Mouse (Mus musculus): ENCODE data around the gene Ttc7b. TPM values are rescaled to one million over a fixed set of nuclear protein-coding genes. Genes with fewer than 3 reads are reported as not detected.

Ttc7b gene
- polyA plus RNA-seq, 1 experiment from 2014 or later, result 5.3 TPM

DNA sequence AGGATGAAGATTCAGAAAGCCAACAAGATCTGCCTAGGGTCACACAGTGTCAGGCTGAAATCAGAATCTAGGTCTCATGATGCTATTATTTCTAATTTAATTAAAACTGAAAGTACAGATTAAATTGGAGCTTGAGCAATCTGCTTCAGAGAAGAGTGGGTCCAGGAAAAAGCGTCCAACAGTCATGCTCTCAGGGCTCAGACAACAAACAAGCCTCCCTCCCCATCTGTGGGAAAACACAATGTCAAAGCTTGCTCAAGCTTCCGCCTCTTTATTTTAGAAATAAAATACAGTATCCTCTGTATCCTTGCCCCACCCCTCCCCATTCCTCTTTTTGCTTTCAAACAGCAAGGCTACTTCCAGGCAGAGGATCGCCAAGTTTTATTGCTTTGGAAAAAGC is 127.5 kb downstream of the Ttc7b start:
- Histone ChIP-seq H3K36me3 (peaks cover 22% of the 10 kb centered on the region), H3K4me1 (0 out of 2 replicates have a peak, but pooled peaks cover 3% of the 10 kb centered on the region), H3K27ac (no peak overlapping the region), H3K4me3 (no peak overlapping the region), H3K4me2 (replicated peaks) (no peak overlapping the region), H3K9me3 (no peaks in the 10 kb centered on the region), H3K9ac (no peak overlapping the region), H3K27me3 (no peaks in the 10 kb centered on the region)
- no peak for ATAC-seq (ENCODE audit: insufficient number of reproducible peaks, insufficient read depth, low FRiP score, low TSS enrichment)
- WGBS, result 85% methylated on average over 3 of the region's 3 CpGs

DNA sequence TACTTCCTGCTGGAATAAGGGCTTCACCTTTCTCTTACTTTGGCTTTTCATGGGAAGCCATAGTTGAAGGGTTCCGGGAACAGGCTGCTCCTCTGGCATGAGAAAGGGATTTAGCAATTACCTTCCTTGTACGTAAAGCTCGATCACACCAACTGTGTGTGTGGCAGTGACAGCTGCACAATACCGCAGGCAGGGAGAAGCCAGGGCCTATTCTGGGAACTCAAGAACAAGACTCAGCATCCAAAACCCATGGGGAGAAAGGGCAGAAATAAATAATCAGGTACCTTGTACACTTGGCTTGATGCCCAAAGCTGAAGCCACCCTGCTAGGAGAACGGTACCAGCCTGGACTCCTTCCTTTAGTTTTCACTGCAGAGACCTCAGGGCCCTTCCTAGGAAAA is 128.2 kb downstream of the Ttc7b start:
- 85% methylated on average over 5 of the region's 5 CpGs for WGBS
- peaks cover 22% of the 10 kb centered on the region for H3K36me3 ChIP-seq
- no peak for ATAC-seq (ENCODE audit: insufficient number of reproducible peaks, insufficient read depth, low FRiP score, low TSS enrichment)

DNA sequence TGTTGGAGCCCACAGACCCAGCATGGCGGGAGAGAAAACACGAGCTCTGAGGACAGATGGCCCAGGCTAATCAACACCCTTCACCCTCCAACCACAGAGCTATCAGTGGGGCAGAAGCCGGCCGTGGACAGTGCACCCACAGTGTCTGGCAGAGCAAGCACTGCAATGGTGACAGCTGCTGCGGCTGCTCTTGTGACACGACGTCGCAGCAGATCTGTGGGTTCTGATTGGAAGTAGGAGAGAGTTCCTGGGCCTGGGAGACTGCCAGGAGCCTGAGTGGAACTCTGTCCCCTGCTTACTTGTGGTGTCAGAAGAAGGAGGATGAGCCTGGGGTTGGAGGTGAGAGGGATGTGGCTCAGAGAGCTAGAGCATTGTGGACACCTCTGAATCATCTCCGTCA is 128.7 kb downstream of the Ttc7b start:
- 90% methylated on average over 9 of the region's 9 CpGs for WGBS
- Histone ChIP-seq H3K4me1 (no peaks in the 10 kb centered on the region), H3K9ac (no peak overlapping the region), H3K4me2 (replicated peaks) (no peak overlapping the region), H3K27ac (0 out of 2 replicates have a peak overlapping the region, but pooled peaks have one; percentile 30), H3K27me3 (no peaks in the 10 kb centered on the region), H3K36me3 (peaks cover 26% of the 10 kb centered on the region), H3K4me3 (no peak overlapping the region), H3K9me3 (no peaks in the 10 kb centered on the region)
- no peak for ATAC-seq (ENCODE audit: insufficient number of reproducible peaks, insufficient read depth, low FRiP score, low TSS enrichment)

More for the DNA sequence above, 128.2 kb downstream of the Ttc7b start:
- Histone ChIP-seq H3K27me3 (no peaks in the 10 kb centered on the region), H3K27ac (0 out of 2 replicates have a peak overlapping the region, but pooled peaks have one; percentile 30), H3K4me2 (replicated peaks) (no peak overlapping the region), H3K9me3 (no peaks in the 10 kb centered on the region), H3K4me1 (no peaks in the 10 kb centered on the region), H3K4me3 (no peak overlapping the region), H3K9ac (no peak overlapping the region)

DNA sequence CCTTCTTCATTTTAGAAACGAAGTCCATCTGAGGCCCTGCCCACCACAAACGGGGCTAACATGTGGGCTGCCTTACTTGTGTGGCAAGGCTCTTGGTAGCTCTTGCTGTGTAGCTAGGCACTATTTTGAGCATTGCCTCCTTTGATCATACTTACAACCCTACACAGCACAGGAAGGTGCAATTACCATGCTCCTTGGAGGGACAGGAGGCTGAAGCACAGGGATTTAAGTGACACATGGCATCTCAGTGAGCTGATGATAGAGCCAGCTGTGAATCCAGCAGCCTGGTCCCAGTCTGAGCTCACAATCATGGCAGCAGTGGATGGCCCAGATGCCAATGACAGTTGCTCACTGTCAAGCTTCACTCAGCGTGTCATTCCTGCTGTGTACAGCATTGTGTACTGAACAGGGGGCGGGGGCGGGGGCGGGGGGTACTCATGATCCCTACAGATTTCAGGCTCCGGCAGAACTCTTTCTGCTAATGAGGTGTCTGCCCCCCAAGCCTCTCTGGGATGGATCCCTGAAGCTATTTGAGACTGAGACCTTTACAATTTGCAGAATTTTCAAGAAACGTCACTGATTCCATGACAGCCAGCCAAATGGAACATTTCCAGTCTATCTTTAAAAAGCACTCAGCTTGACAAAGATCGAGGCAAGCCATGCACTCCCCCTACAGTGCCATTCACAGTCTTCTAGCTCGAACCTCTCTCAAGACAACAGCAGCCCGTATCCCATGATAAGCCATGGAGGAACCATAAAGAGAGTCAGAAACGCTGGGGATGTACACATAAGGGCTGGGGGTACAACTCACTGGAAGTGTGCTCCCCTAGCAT is 130.5 kb downstream of the Ttc7b start:
- H3K4me3 ChIP-seq, result no peak overlapping the region
- H3K9ac ChIP-seq, result no peak overlapping the region
- WGBS, result 76% methylated on average over 12 of the region's 12 CpGs
- H3K36me3 ChIP-seq, result peaks cover 30% of the 10 kb centered on the region
- no peak for ATAC-seq (ENCODE audit: insufficient number of reproducible peaks, insufficient read depth, low FRiP score, low TSS enrichment)
- no peak overlapping the region for H3K4me2 ChIP-seq (replicated peaks)
- no peaks in the 10 kb centered on the region for H3K9me3 ChIP-seq
- H3K27ac ChIP-seq, result no peak overlapping the region
- H3K4me1 ChIP-seq, result no peaks in the 10 kb centered on the region
- no peaks in the 10 kb centered on the region for H3K27me3 ChIP-seq

DNA sequence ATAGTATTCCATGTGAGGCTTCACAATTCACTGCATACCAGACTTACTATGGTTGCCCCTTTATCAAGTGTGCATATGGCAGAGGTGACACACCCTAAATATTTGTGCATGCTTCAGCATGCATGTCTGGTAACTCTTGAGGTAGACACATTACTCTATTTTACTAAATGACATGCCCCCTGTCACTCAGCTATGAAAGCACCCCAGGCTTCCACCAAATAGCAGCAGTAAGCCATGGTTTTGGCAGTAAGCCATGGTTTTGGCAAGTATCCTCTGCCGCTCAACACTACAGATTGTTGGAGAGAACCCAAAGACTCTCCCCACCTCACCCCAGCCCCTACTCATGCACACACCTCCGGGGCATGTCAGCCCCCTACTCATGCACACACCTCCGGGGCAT is 134.4 kb downstream of the Ttc7b start:
- H3K9ac ChIP-seq, result no peak overlapping the region
- H3K4me2 ChIP-seq (replicated peaks), result no peak overlapping the region
- no peak for ATAC-seq (ENCODE audit: insufficient number of reproducible peaks, insufficient read depth, low FRiP score, low TSS enrichment)
- peaks cover 41% of the 10 kb centered on the region for H3K36me3 ChIP-seq
- no peaks in the 10 kb centered on the region for H3K27me3 ChIP-seq
- WGBS, result 83% methylated on average over 3 of the region's 3 CpGs
- no peak overlapping the region for H3K4me3 ChIP-seq
- H3K27ac ChIP-seq, result no peak overlapping the region
- no peaks in the 10 kb centered on the region for H3K9me3 ChIP-seq
- no peaks in the 10 kb centered on the region for H3K4me1 ChIP-seq

DNA sequence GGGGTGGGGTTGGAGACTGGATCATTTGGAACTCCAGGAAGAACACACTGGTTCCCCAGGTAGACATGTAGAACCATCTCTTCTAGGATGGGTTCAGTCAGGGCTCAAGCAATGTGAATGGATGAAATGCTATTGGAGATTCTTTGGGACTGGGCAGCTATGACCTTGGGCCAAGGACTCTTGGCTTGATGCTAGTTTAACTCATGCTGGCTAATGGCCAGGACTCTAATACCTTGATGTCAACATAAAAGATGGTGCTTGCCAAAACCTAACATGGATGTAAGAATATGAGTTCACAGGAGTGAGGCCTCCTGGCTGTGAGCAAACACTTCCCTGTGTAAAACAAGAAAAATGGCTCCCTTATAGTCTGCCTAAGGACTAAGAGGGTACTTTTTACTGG is 138.1 kb downstream of the Ttc7b start:
- H3K27ac ChIP-seq, result no peak overlapping the region
- no peak overlapping the region for H3K4me3 ChIP-seq
- no peak for ATAC-seq (ENCODE audit: insufficient number of reproducible peaks, insufficient read depth, low FRiP score, low TSS enrichment)
- H3K27me3 ChIP-seq, result no peaks in the 10 kb centered on the region
- no peak overlapping the region for H3K9ac ChIP-seq
- peaks cover 34% of the 10 kb centered on the region for H3K36me3 ChIP-seq
- H3K4me2 ChIP-seq (replicated peaks), result no peak overlapping the region
- H3K4me1 ChIP-seq, result no peaks in the 10 kb centered on the region
- H3K9me3 ChIP-seq, result no peaks in the 10 kb centered on the region

DNA sequence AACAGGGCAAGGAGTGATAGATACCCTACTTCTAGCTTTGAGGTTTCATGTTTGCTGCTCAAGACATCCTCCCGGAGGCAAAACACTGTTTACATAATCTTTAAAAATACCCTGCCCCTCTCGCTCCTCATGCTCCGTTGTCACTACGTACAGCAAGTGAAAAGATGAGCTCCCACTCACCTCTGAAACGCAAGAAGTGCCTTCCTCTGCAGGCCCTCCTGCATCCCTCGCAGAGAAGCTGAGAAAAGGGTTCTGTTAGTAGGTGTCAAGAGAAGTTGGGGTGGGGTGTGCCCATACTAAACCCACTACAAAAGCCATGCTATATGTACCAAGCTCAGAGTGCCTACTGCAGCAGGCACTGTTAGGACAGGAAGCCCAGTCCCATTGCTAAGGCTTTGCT is 138.7 kb downstream of the Ttc7b start:
- ATAC-seq (ENCODE audit: insufficient number of reproducible peaks, insufficient read depth, low FRiP score, low TSS enrichment), result no peak
- H3K27ac ChIP-seq, result no peak overlapping the region
- H3K27me3 ChIP-seq, result no peaks in the 10 kb centered on the region
- WGBS, result 86% methylated on average over 6 of the region's 6 CpGs
- peaks cover 31% of the 10 kb centered on the region for H3K36me3 ChIP-seq
- H3K9me3 ChIP-seq, result no peaks in the 10 kb centered on the region
- H3K4me1 ChIP-seq, result no peaks in the 10 kb centered on the region
- no peak overlapping the region for H3K4me3 ChIP-seq
- no peak overlapping the region for H3K4me2 ChIP-seq (replicated peaks)
- H3K9ac ChIP-seq, result no peak overlapping the region

DNA sequence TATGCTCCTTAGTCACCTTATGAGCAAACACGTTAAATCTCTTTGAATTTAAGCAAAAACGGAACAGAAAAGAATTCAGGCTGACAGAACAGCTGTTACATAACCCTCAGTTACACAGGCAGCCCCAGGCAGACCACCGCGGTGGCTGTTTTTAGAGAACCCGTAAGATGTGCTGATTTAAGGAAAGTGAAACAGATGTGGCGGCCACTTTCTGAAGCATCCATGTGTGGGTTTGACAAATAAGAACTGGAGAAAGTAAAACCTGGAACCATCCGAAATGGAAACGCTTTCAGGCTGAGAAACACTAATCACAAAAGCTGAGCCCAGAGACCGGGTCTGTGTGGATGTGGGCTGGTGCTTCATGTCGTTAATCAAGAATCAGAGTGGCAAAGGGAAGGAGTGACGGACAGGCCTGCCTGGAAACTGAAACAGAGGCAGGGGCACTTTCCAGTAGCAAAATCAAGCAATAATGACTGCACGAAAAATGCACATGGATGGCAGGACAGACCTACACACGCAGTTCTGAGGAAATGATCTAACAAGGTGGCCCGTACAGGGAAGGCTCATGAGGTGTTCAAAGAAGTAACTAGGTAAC is 139.8 kb downstream of the Ttc7b start:
- 55% methylated on average over 14 of the region's 14 CpGs for WGBS
- ATAC-seq (ENCODE audit: insufficient number of reproducible peaks, insufficient read depth, low FRiP score, low TSS enrichment), result no peak
- Histone ChIP-seq H3K9ac (no peak overlapping the region), H3K4me2 (replicated peaks) (no peak overlapping the region), H3K27me3 (no peaks in the 10 kb centered on the region), H3K4me3 (no peak overlapping the region), H3K27ac (no peak overlapping the region), H3K9me3 (no peaks in the 10 kb centered on the region), H3K36me3 (peaks cover 32% of the 10 kb centered on the region), H3K4me1 (no peaks in the 10 kb centered on the region)

DNA sequence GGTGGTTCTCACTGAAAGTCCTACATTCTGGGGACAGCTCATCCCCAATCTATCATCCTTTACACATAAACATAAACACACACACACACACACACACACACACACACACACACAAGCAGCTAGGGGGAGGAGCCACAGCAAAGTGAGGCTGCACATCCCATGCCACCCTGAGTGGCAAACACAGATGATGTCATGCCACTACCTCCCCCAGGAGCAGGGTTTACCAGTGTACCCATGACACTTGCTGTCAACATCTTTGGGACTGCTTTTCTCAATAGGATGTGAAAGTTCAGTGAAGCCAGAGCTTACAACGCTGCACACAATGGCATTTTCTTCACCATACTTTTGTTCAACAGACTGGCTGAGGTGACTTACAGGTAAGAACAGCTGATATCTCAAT is 140.8 kb downstream of the Ttc7b start:
- peaks cover 37% of the 10 kb centered on the region for H3K36me3 ChIP-seq
- no peak overlapping the region for H3K4me2 ChIP-seq (replicated peaks)
- no peak overlapping the region for H3K9ac ChIP-seq
- H3K4me1 ChIP-seq, result no peaks in the 10 kb centered on the region
- no peak overlapping the region for H3K4me3 ChIP-seq
- no peak for ATAC-seq (ENCODE audit: insufficient number of reproducible peaks, insufficient read depth, low FRiP score, low TSS enrichment)
- 87% methylated on average over 1 of the region's 1 CpGs for WGBS
- no peak overlapping the region for H3K27ac ChIP-seq
- no peaks in the 10 kb centered on the region for H3K9me3 ChIP-seq
- no peaks in the 10 kb centered on the region for H3K27me3 ChIP-seq

DNA sequence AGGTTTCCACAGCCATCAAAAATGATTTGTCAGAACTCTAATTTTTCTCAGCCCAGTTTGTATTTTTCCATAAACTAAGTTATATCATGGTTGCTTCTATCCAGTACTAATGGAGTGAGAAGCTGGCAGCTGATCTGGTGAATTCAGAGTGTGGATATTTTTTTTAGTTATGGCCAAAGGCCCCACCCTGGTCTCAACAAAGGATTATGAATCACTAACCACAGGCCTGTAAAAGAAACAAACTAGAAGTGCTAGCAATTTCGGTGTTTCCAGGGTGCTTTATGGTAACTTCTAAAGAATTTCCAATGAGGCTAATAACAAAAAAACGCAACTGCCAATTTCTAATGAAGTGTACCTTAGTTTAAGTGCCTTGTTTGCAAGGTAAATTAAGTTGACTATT is 142.4 kb downstream of the Ttc7b start:
- H3K36me3 ChIP-seq, result peaks cover 37% of the 10 kb centered on the region
- H3K9me3 ChIP-seq, result no peaks in the 10 kb centered on the region
- WGBS, result 71% methylated on average over 2 of the region's 2 CpGs
- no peak overlapping the region for H3K9ac ChIP-seq
- no peaks in the 10 kb centered on the region for H3K4me1 ChIP-seq
- ATAC-seq (ENCODE audit: insufficient number of reproducible peaks, insufficient read depth, low FRiP score, low TSS enrichment), result no peak
- no peak overlapping the region for H3K27ac ChIP-seq
- H3K4me2 ChIP-seq (replicated peaks), result no peak overlapping the region
- no peaks in the 10 kb centered on the region for H3K27me3 ChIP-seq
- H3K4me3 ChIP-seq, result no peak overlapping the region

DNA sequence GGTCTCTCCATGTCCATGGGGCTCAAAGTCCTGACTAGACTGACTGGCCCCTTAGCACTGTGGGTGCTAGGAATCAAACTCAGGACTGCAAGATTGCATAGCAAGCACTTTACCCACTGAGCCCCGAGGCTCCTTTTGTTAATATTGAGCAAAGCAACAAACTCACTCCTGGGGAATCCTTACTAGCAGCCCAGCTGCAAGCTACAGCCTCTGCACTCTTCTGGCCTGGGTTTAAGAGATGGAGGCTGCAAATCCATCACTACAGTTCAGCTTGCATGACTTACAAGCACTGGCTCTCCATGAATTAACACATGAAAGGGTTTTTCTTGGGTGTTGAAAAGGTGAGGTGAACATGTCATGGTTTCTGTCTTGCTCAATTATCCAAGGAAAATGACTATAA is 142.8 kb downstream of the Ttc7b start:
- Histone ChIP-seq H3K9ac (no peak overlapping the region), H3K36me3 (peaks cover 36% of the 10 kb centered on the region), H3K4me1 (no peaks in the 10 kb centered on the region), H3K9me3 (no peaks in the 10 kb centered on the region), H3K27me3 (no peaks in the 10 kb centered on the region), H3K27ac (no peak overlapping the region), H3K4me2 (replicated peaks) (no peak overlapping the region), H3K4me3 (no peak overlapping the region)
- 43% methylated on average over 1 of the region's 1 CpGs for WGBS
- no peak for ATAC-seq (ENCODE audit: insufficient number of reproducible peaks, insufficient read depth, low FRiP score, low TSS enrichment)

DNA sequence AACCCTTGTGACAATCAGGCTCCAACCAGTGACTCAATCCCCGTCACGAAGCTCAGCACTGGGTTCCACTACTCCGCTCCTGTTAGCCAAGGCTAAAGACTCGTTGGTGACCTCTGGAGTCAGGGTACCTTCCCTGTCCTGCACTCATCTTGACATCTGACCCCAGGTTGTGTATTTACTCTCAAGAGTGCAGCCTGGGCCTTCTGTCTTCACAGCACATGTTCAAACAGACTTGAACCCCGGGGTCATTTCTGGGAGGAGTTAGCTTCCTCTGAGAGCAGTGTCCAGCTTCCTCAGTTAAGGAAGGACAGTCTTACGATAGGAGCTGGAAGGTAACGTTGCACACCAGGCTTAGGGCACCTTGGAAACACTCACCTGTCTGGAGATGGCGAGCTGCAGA is 144.8 kb downstream of the Ttc7b start:
- no peaks in the 10 kb centered on the region for H3K9me3 ChIP-seq
- no peaks in the 10 kb centered on the region for H3K4me1 ChIP-seq
- no peak for ATAC-seq (ENCODE audit: insufficient number of reproducible peaks, insufficient read depth, low FRiP score, low TSS enrichment)
- 78% methylated on average over 8 of the region's 8 CpGs for WGBS
- no peak overlapping the region for H3K4me2 ChIP-seq (replicated peaks)
- H3K27me3 ChIP-seq, result no peaks in the 10 kb centered on the region
- no peak overlapping the region for H3K9ac ChIP-seq
- no peak overlapping the region for H3K4me3 ChIP-seq
- H3K36me3 ChIP-seq, result peaks cover 45% of the 10 kb centered on the region
- H3K27ac ChIP-seq, result no peak overlapping the region

Measured in embryonic facial prominence, embryonic 12.5 days (tissue).